In the genomic region with DNA sequence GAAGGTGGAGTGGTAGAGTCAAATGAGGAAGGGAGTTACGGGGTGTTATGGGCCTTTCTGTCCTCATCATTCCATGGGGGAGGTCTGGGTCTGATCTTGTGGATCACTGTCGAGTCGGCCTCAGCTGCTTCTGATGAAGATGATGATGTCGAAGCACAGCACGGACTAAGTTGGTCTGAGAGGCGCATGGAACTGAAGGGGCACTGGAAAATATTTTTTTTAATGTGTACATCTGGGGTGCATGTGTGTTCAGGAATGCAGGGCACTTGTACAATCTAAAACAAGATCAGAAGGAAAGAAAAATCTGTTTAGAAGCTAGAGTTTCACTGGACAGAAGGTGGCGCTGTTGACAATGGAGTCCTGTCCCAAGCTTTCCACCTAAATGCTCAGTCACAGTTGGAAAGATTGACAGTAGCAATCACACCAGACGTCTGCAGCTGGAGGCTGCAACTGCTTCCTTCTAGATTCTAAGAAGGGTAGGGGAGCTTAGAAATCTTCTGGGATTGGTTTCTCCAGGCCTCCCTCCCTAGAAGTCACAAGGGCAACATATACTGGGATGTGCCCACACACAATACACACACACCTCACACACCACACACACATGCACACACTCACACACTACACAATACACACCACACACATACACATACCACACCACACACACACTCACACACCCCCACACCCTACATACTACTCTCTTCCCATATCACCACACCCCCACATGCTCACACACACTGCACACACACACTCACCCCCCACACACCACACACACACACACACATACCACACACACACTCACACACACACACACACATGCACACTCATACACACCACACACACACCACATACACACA, we compare ENCODE assay signal across 8 mouse cellular contexts. TPM values are rescaled to one million over a fixed set of nuclear protein-coding genes. Genes with fewer than 3 reads are reported as not detected.
DNase-seq lines count a peak whose midpoint lies in the region; ATAC-seq and TF ChIP-seq lines count a peak whose summit lies in the region.

No protein-coding gene starts in this region.

- 41% methylated on average over 8 of the region's 8 CpGs for WGBS in forebrain, embryonic 13.5 days
- WGBS in intestine, embryonic 16.5 days = 48% methylated on average over 8 of the region's 8 CpGs
- 22% methylated on average over 8 of the region's 8 CpGs for WGBS in limb, embryonic 14.5 days
- 36% methylated on average over 8 of the region's 8 CpGs for WGBS in midbrain, postnatal 0 days

- peak; percentile 55; the same call in 1 of the 2 replicates for ATAC-seq in forebrain, embryonic 13.5 days
- 0 out of 2 replicates have a peak, but pooled peaks have one; percentile 10 for ATAC-seq in intestine, embryonic 16.5 days
- peak; percentile 55 for ATAC-seq in limb, embryonic 14.5 days (ENCODE audit: low FRiP score, low read depth)
- no peak; the same call in 1 of the 2 replicates for ATAC-seq in midbrain, postnatal 0 days (ENCODE audit: low FRiP score)

- no peaks in the 10 kb centered on the region for H3K9me3 ChIP-seq in forebrain, embryonic 13.5 days (replicated peaks)
- no peaks in the 10 kb centered on the region for H3K9me3 ChIP-seq in intestine, embryonic 16.5 days (ENCODE audit: control insufficient read depth, low read length)
- no peaks in the 10 kb centered on the region for H3K9me3 ChIP-seq in limb, embryonic 14.5 days (ENCODE audit: control insufficient read depth, low read length)
- no peaks in the 10 kb centered on the region for H3K9me3 ChIP-seq in midbrain, postnatal 0 days (ENCODE audit: low read length)

- DNase-seq in urinary bladder, postnatal 14 days (ENCODE audit: low spot score) = peak; percentile 60
- no peak for DNase-seq in urinary bladder, postnatal 10 days (ENCODE audit: low spot score)
- peak; percentile 42 for DNase-seq in cerebellum, adult 11 months
- DNase-seq in limb, embryonic 14.5 days (ENCODE audit: low spot score) = peak; percentile 91
- peak; percentile 87 for DNase-seq in midbrain, postnatal 0 days (ENCODE audit: low spot score)
- DNase-seq in ovary, postnatal 36 days (ENCODE audit: low spot score) = no peak

- no peak overlapping the region for H3K4me3 ChIP-seq in forebrain, embryonic 13.5 days
- H3K4me3 ChIP-seq in intestine, embryonic 16.5 days (ENCODE audit: low read length) = no peak overlapping the region
- no peak overlapping the region for H3K4me3 ChIP-seq in limb, embryonic 14.5 days (replicated peaks; ENCODE audit: low read length)
- no peak overlapping the region for H3K4me3 ChIP-seq in midbrain, postnatal 0 days (ENCODE audit: low read depth, low read length)

- peaks cover 4% of the 10 kb centered on the region; the same call in 1 of the 2 replicates for H3K4me1 ChIP-seq in forebrain, embryonic 13.5 days
- peaks cover 5% of the 10 kb centered on the region; the same call in 1 of the 2 replicates for H3K4me1 ChIP-seq in intestine, embryonic 16.5 days (ENCODE audit: control insufficient read depth, insufficient read depth, low read length)
- H3K4me1 ChIP-seq in limb, embryonic 14.5 days (ENCODE audit: control insufficient read depth, insufficient read depth, low read length) = 0 out of 2 replicates have a peak, but pooled peaks cover 4% of the 10 kb centered on the region
- no peaks in the 10 kb centered on the region for H3K4me1 ChIP-seq in midbrain, postnatal 0 days (ENCODE audit: insufficient read depth, low read length)

- H3K36me3 ChIP-seq in forebrain, embryonic 13.5 days (ENCODE audit: poor library complexity, severe bottlenecking) = no peaks in the 10 kb centered on the region
- no peaks in the 10 kb centered on the region for H3K36me3 ChIP-seq in intestine, embryonic 16.5 days (ENCODE audit: control insufficient read depth, insufficient read depth, low read length)
- no peaks in the 10 kb centered on the region for H3K36me3 ChIP-seq in limb, embryonic 14.5 days (ENCODE audit: control insufficient read depth, insufficient read depth, low read length)
- H3K36me3 ChIP-seq in midbrain, postnatal 0 days (ENCODE audit: insufficient read depth, low read length) = no peaks in the 10 kb centered on the region

- H3K27me3 ChIP-seq in forebrain, embryonic 13.5 days = peaks cover 11% of the 10 kb centered on the region
- H3K27me3 ChIP-seq in intestine, embryonic 16.5 days (replicated peaks; ENCODE audit: control insufficient read depth, insufficient read depth, low read length) = no peaks in the 10 kb centered on the region
- H3K27me3 ChIP-seq in limb, embryonic 14.5 days (ENCODE audit: control insufficient read depth, insufficient read depth, low read length) = no peaks in the 10 kb centered on the region; the same call in 1 of the 2 replicates
- H3K27me3 ChIP-seq in midbrain, postnatal 0 days (ENCODE audit: insufficient read depth, low read length) = no peaks in the 10 kb centered on the region

- TF ChIP-seq POLR2A in limb, embryonic 14.5 days (IDR thresholded peaks at IDR 0.05; ENCODE audit: borderline replicate concordance, extremely low read depth, insufficient read depth, insufficient read length) = no peak

- TF ChIP-seq CTCF in midbrain, postnatal 0 days (IDR thresholded peaks at IDR 0.05) = peak; percentile 83

- H3K27ac ChIP-seq in forebrain, embryonic 13.5 days = no peak overlapping the region
- no peak overlapping the region for H3K27ac ChIP-seq in intestine, embryonic 16.5 days (ENCODE audit: low read length)
- H3K27ac ChIP-seq in limb, embryonic 14.5 days (replicated peaks; ENCODE audit: low read depth, low read length) = 0 out of 2 replicates have a peak overlapping the region, but pooled peaks have one; percentile 27
- no peak overlapping the region for H3K27ac ChIP-seq in midbrain, postnatal 0 days (ENCODE audit: low read depth, low read length)

- H3K9ac ChIP-seq in forebrain, embryonic 13.5 days = no peak overlapping the region
- H3K9ac ChIP-seq in intestine, embryonic 16.5 days (ENCODE audit: low read depth, low read length) = no peak overlapping the region
- no peak overlapping the region for H3K9ac ChIP-seq in limb, embryonic 14.5 days (ENCODE audit: low read depth, low read length, severe bottlenecking)
- H3K9ac ChIP-seq in midbrain, postnatal 0 days (replicated peaks; ENCODE audit: low read length, poor library complexity, severe bottlenecking) = no peak overlapping the region

- no peak overlapping the region for H3K4me2 ChIP-seq in forebrain, embryonic 13.5 days
- no peak overlapping the region for H3K4me2 ChIP-seq in intestine, embryonic 16.5 days (ENCODE audit: low read depth, low read length)
- no peak overlapping the region for H3K4me2 ChIP-seq in limb, embryonic 14.5 days (replicated peaks; ENCODE audit: low read depth, low read length, severe bottlenecking)
- H3K4me2 ChIP-seq in midbrain, postnatal 0 days (ENCODE audit: low read depth, low read length, poor library complexity, severe bottlenecking) = no peak overlapping the region

RNA-seq across cellular contexts. Expression of a gene that starts 6.9 kb away (rescaled TPM):
- polyA plus RNA-seq in forebrain, embryonic 13.5 days (2015; fragmentation: Nextera tagmentation; extraction: Ambion mirVana) = 1.4 and 1.5 TPM in 2 replicates
- polyA plus RNA-seq in intestine, embryonic 16.5 days (2015; fragmentation: Nextera tagmentation; extraction: Ambion mirVana) = 1.6 and 1.9 TPM in 2 replicates
- 8.2 and 9.9 TPM in 2 replicates for polyA plus RNA-seq in limb, embryonic 14.5 days (2012; rRNA removed)
- 3.3 and 4.0 TPM in 2 replicates for polyA plus RNA-seq in limb, embryonic 14.5 days (2014; fragmentation: Nextera tagmentation; extraction: Ambion mirVana)
- 4.4 and 4.8 TPM in 2 replicates for total RNA-seq in midbrain, postnatal 0 days (2014; rRNA removed)
- 1.2 and 1.3 TPM in 2 replicates for polyA plus RNA-seq in midbrain, postnatal 0 days (2015; fragmentation: Nextera tagmentation; extraction: Ambion mirVana)

RNA-seq across cellular contexts. Expression of a gene that starts 59.4 kb away (rescaled TPM):
- 46.2 and 51.9 TPM in 2 replicates for polyA plus RNA-seq in forebrain, embryonic 13.5 days (2015; fragmentation: Nextera tagmentation; extraction: Ambion mirVana)
- polyA plus RNA-seq in intestine, embryonic 16.5 days (2015; fragmentation: Nextera tagmentation; extraction: Ambion mirVana) = 65.7 and 66.6 TPM in 2 replicates
- 38.9 and 46.5 TPM in 2 replicates for polyA plus RNA-seq in limb, embryonic 14.5 days (2012; rRNA removed)
- 48.5 and 51.1 TPM in 2 replicates for polyA plus RNA-seq in limb, embryonic 14.5 days (2014; fragmentation: Nextera tagmentation; extraction: Ambion mirVana)
- total RNA-seq in midbrain, postnatal 0 days (2014; rRNA removed) = 11.2 and 22.8 TPM in 2 replicates
- 44.9 and 45.1 TPM in 2 replicates for polyA plus RNA-seq in midbrain, postnatal 0 days (2015; fragmentation: Nextera tagmentation; extraction: Ambion mirVana)

Comparison
In these comparisons a context has a peak if more than half of its experiments do, and no peak if none do; other contexts are left out.
1. DNase-seq: peak in urinary bladder, postnatal 14 days (single experiment), cerebellum, adult 11 months (single experiment), limb, embryonic 14.5 days (single experiment) and midbrain, postnatal 0 days (single experiment); none in urinary bladder, postnatal 10 days (single experiment) and ovary, postnatal 36 days (single experiment).